Mouse (Mus musculus): ENCODE measurements around the gene Nck1. TPM values are rescaled to one million over a fixed set of nuclear protein-coding genes. Genes with fewer than 3 reads are reported as not detected.

Gene Nck1
- polyA plus RNA-seq, 1 experiment from 2014 or later: 71.3 TPM

DNA sequence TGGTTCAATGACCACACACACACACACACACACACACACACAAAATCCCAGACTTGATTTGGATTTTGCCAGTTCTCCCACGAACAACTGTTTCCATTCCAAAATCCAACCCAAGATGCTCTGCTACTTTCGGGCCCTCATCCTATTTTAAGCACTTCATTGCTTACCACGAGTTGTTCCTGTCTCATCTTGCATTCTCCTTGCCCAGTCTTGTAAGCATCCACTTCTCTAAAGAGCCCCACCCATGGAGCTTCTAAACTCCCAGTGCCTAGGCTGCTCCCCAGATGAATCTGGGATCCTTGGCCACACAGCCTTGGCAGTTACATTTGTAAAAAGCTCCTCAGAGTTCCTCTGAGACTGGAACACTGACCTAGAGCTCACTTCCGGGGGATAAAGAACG is 62.6 kb downstream of the Nck1 start:
- no peaks in the 10 kb centered on the region for H3K27me3 ChIP-seq (ENCODE audit: control insufficient read depth, insufficient read depth, low read length)
- no peaks in the 10 kb centered on the region for H3K36me3 ChIP-seq (ENCODE audit: control insufficient read depth, insufficient read depth, low read length)
- H3K9me3 ChIP-seq (replicated peaks; ENCODE audit: control insufficient read depth, low read length): no peaks in the 10 kb centered on the region
- ATAC-seq (ENCODE audit: insufficient read depth, low FRiP score): no peak
- no peak overlapping the region for H3K4me2 ChIP-seq (ENCODE audit: low read depth, low read length)
- H3K4me3 ChIP-seq (replicated peaks; ENCODE audit: low read length): no peak overlapping the region
- WGBS: 80% methylated on average over 5 of the region's 5 CpGs
- H3K27ac ChIP-seq (ENCODE audit: low read length): no peak overlapping the region
- H3K4me1 ChIP-seq (ENCODE audit: control insufficient read depth, insufficient read depth, low read length): peaks cover 8% of the 10 kb centered on the region
- no peak overlapping the region for H3K9ac ChIP-seq (ENCODE audit: low read length)

DNA sequence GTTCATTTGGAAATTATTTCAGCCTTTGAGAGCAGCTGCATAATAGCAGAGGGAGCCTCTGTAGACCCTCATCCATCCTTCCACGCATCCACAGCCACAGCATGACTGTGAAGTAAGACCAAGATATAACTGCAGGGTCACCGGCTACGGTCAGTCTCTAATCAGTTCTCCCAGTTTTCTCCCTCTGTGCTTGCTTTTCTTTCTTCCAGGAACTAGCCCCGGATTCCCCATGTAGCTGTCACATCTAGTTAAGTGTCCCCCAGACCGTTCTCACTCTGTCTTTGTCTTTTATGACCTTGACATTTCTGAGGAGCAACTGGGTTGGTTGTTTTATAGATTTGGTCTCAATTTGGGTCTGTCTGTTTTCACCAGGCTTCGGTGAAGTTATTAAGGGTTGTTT is 64.3 kb downstream of the Nck1 start:
- Histone ChIP-seq H3K9ac (ENCODE audit: low read length) (no peak overlapping the region), H3K4me2 (ENCODE audit: low read depth, low read length) (no peak overlapping the region), H3K36me3 (ENCODE audit: control insufficient read depth, insufficient read depth, low read length) (no peaks in the 10 kb centered on the region), H3K9me3 (replicated peaks; ENCODE audit: control insufficient read depth, low read length) (no peaks in the 10 kb centered on the region), H3K4me1 (ENCODE audit: control insufficient read depth, insufficient read depth, low read length) (peaks cover 4% of the 10 kb centered on the region), H3K27me3 (ENCODE audit: control insufficient read depth, insufficient read depth, low read length) (no peaks in the 10 kb centered on the region), H3K4me3 (replicated peaks; ENCODE audit: low read length) (no peak overlapping the region), H3K27ac (ENCODE audit: low read length) (no peak overlapping the region)
- 76% methylated on average over 6 of the region's 6 CpGs for WGBS
- ATAC-seq (ENCODE audit: insufficient read depth, low FRiP score): no peak

DNA sequence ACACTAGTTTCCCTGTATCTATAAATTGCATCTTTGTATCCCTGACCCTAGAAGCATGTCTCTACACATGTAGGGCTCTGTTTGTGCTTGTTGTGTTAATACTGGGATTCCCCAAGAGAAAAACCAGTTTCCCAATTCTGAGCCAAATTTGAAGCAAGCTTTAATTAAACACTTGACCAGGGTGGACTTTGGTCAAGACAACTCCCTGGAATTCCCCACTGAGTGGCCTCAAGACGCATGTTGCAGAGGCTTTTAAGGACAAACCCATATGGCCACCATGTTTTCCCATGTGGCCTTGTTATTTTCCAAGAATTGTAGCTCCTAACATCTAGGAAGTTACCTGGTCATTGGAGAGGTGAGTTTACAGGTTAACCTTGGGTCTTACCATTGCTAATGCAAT is 71.9 kb downstream of the Nck1 start:
- no peak overlapping the region for H3K27ac ChIP-seq (ENCODE audit: low read length)
- no peak for ATAC-seq (ENCODE audit: insufficient read depth, low FRiP score)
- no peaks in the 10 kb centered on the region for H3K36me3 ChIP-seq (ENCODE audit: control insufficient read depth, insufficient read depth, low read length)
- H3K9ac ChIP-seq (ENCODE audit: low read length): no peak overlapping the region
- H3K4me3 ChIP-seq (replicated peaks; ENCODE audit: low read length): no peak overlapping the region
- H3K4me2 ChIP-seq (ENCODE audit: low read depth, low read length): no peak overlapping the region
- H3K9me3 ChIP-seq (replicated peaks; ENCODE audit: control insufficient read depth, low read length): no peaks in the 10 kb centered on the region
- H3K27me3 ChIP-seq (ENCODE audit: control insufficient read depth, insufficient read depth, low read length): no peaks in the 10 kb centered on the region
- WGBS: 79% methylated on average over 1 of the region's 1 CpGs
- H3K4me1 ChIP-seq (ENCODE audit: control insufficient read depth, insufficient read depth, low read length): peaks cover 4% of the 10 kb centered on the region; the same call in 1 of the 2 replicates

DNA sequence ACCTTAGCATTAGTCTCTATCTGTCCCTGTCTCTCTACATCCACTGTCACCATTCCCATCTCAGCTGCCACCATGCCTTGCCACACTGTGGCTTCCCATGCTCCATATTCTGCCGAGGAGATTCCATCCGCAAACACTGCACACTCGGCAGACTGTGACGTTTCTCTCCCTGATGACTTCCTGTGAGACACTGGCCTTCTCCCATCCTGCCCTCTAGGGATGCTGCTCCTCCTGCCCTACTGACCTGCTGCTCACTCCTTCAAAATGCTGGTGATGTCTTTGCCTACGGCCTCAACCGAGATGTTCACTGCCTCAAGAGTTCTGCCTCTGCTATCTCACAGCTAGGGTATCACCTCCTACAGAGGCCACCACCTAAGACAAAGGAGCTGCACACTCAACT is 72.6 kb downstream of the Nck1 start:
- 81% methylated on average over 6 of the region's 6 CpGs for WGBS
- H3K9me3 ChIP-seq (replicated peaks; ENCODE audit: control insufficient read depth, low read length): no peaks in the 10 kb centered on the region
- ATAC-seq (ENCODE audit: insufficient read depth, low FRiP score): no peak
- H3K27me3 ChIP-seq (ENCODE audit: control insufficient read depth, insufficient read depth, low read length): no peaks in the 10 kb centered on the region
- no peak overlapping the region for H3K4me3 ChIP-seq (replicated peaks; ENCODE audit: low read length)
- no peak overlapping the region for H3K9ac ChIP-seq (ENCODE audit: low read length)
- no peak overlapping the region for H3K27ac ChIP-seq (ENCODE audit: low read length)
- H3K36me3 ChIP-seq (ENCODE audit: control insufficient read depth, insufficient read depth, low read length): no peaks in the 10 kb centered on the region
- H3K4me2 ChIP-seq (ENCODE audit: low read depth, low read length): no peak overlapping the region
- peaks cover 4% of the 10 kb centered on the region; the same call in 1 of the 2 replicates for H3K4me1 ChIP-seq (ENCODE audit: control insufficient read depth, insufficient read depth, low read length)

DNA sequence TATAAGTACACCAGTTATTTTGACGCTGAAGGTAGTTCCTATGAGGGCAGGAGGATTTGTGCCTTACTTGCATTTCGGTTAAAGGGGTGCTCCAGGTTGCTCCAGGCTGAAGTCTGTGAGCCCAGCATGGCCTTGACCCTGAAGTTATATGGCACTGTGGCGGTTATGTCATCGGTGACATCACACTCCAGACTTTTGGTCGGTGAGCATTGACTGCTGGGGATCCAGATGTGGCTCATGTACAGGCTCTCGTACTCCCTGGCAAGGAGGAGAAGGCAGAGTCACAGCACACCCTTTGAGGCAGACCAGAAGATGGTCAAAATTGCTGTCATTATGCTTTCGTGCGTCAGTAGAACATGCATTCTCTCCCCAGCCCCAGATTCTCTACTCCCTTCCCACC is 73.0 kb downstream of the Nck1 start:
- Histone ChIP-seq H3K4me3 (replicated peaks; ENCODE audit: low read length) (no peak overlapping the region), H3K4me2 (ENCODE audit: low read depth, low read length) (no peak overlapping the region), H3K4me1 (ENCODE audit: control insufficient read depth, insufficient read depth, low read length) (peaks cover 4% of the 10 kb centered on the region; the same call in 1 of the 2 replicates), H3K36me3 (ENCODE audit: control insufficient read depth, insufficient read depth, low read length) (no peaks in the 10 kb centered on the region), H3K27ac (ENCODE audit: low read length) (no peak overlapping the region), H3K9ac (ENCODE audit: low read length) (no peak overlapping the region), H3K9me3 (replicated peaks; ENCODE audit: control insufficient read depth, low read length) (no peaks in the 10 kb centered on the region), H3K27me3 (ENCODE audit: control insufficient read depth, insufficient read depth, low read length) (no peaks in the 10 kb centered on the region)
- WGBS: 89% methylated on average over 8 of the region's 8 CpGs
- no peak for ATAC-seq (ENCODE audit: insufficient read depth, low FRiP score)

DNA sequence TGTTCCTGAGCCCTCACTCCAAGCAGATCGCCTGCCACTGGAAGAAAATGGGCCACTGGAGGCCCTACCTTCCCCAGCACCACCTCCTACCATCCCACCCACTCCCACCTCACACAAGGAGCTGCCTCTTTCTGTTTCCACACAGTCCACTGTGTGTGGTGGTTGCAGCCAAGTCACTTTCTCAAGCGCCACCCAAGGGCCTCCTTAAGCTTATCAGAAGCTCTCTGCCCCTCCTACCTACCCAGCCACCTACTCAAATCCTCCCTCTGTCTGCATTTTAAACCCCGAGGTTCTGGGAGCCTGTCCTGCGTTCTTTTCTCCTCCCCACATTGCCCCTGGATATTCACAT is 74.4 kb downstream of the Nck1 start:
- no peak overlapping the region for H3K4me3 ChIP-seq (replicated peaks; ENCODE audit: low read length)
- 68% methylated on average over 4 of the region's 4 CpGs for WGBS

DNA sequence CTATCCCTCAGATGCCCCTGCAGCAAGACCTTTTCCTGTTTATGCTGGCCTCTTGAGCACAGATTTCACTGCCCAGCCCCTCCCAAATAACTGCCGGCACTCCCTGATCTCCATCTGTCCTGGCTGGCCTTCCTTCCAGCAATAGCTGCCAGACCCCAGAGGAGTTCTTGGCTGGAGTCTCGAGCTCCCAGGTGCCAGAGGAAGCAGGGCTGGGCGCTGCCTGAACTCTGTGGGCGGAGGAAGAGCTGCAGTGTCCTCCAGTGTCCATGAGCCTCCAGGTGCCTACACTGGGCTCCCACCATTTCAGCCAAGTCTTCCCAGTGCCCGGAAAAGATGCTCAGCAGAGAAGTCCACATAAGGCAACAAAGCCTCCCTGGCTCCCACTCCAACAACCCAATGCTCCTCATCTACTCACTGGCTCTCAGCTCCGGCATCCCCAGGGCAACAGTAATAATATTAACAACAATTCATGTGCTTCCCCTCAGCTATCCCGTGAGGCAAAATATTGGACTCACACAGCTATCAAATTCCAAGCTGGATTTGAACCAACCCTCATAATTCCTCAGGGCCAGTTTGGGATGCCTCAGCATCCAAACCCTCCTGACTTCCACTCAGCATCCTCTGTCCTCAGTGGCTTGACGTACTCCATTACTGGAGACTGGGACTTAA is 74.9 kb downstream of the Nck1 start:
- Histone ChIP-seq H3K36me3 (ENCODE audit: control insufficient read depth, insufficient read depth, low read length) (no peaks in the 10 kb centered on the region), H3K27ac (ENCODE audit: low read length) (peak overlapping the region; percentile 6; the same call in 1 of the 2 replicates), H3K9ac (ENCODE audit: low read length) (no peak overlapping the region), H3K4me3 (replicated peaks; ENCODE audit: low read length) (no peak overlapping the region), H3K9me3 (replicated peaks; ENCODE audit: control insufficient read depth, low read length) (no peaks in the 10 kb centered on the region), H3K4me1 (ENCODE audit: control insufficient read depth, insufficient read depth, low read length) (peaks cover 7% of the 10 kb centered on the region; the same call in 1 of the 2 replicates), H3K27me3 (ENCODE audit: control insufficient read depth, insufficient read depth, low read length) (no peaks in the 10 kb centered on the region), H3K4me2 (ENCODE audit: low read depth, low read length) (no peak overlapping the region)
- 52% methylated on average over 8 of the region's 8 CpGs for WGBS
- ATAC-seq (ENCODE audit: insufficient read depth, low FRiP score): peak; percentile 62; the same call in 1 of the 2 replicates

More for the DNA sequence above, 74.4 kb downstream of the Nck1 start:
- H3K4me1 ChIP-seq (ENCODE audit: control insufficient read depth, insufficient read depth, low read length): peaks cover 7% of the 10 kb centered on the region; the same call in 1 of the 2 replicates
- no peak overlapping the region for H3K4me2 ChIP-seq (ENCODE audit: low read depth, low read length)
- no peaks in the 10 kb centered on the region for H3K27me3 ChIP-seq (ENCODE audit: control insufficient read depth, insufficient read depth, low read length)
- ATAC-seq (ENCODE audit: insufficient read depth, low FRiP score): no peak
- no peaks in the 10 kb centered on the region for H3K36me3 ChIP-seq (ENCODE audit: control insufficient read depth, insufficient read depth, low read length)
- H3K27ac ChIP-seq (ENCODE audit: low read length): 0 out of 2 replicates have a peak overlapping the region, but pooled peaks have one; percentile 6
- H3K9ac ChIP-seq (ENCODE audit: low read length): no peak overlapping the region
- H3K9me3 ChIP-seq (replicated peaks; ENCODE audit: control insufficient read depth, low read length): no peaks in the 10 kb centered on the region

DNA sequence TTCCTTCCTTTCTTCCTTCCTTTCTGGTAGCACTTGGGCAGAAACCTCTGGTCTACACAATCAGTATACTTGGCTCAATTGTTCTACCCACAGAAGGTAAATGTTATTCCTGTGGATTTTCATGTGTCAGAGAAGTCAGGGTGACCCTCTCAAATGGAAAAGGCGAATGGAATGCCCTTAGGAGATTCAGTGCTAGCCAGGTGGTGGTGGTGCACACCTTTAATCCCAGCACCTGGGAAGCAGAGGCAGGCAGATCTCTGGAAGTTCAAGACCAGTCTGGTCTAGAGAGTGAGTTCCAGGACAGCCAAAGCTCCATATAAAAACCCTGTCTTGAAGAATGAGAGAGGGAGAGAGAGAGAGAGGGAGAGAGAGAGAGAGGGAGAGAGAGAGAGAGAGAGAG is 75.7 kb downstream of the Nck1 start:
- H3K4me1 ChIP-seq (ENCODE audit: control insufficient read depth, insufficient read depth, low read length): peaks cover 7% of the 10 kb centered on the region; the same call in 1 of the 2 replicates
- 66% methylated on average over 1 of the region's 1 CpGs for WGBS
- no peak overlapping the region for H3K4me2 ChIP-seq (ENCODE audit: low read depth, low read length)
- no peak overlapping the region for H3K9ac ChIP-seq (ENCODE audit: low read length)
- no peak overlapping the region for H3K4me3 ChIP-seq (replicated peaks; ENCODE audit: low read length)
- ATAC-seq (ENCODE audit: insufficient read depth, low FRiP score): no peak
- H3K9me3 ChIP-seq (replicated peaks; ENCODE audit: control insufficient read depth, low read length): no peaks in the 10 kb centered on the region
- no peaks in the 10 kb centered on the region for H3K27me3 ChIP-seq (ENCODE audit: control insufficient read depth, insufficient read depth, low read length)
- H3K36me3 ChIP-seq (ENCODE audit: control insufficient read depth, insufficient read depth, low read length): no peaks in the 10 kb centered on the region
- no peak overlapping the region for H3K27ac ChIP-seq (ENCODE audit: low read length)

DNA sequence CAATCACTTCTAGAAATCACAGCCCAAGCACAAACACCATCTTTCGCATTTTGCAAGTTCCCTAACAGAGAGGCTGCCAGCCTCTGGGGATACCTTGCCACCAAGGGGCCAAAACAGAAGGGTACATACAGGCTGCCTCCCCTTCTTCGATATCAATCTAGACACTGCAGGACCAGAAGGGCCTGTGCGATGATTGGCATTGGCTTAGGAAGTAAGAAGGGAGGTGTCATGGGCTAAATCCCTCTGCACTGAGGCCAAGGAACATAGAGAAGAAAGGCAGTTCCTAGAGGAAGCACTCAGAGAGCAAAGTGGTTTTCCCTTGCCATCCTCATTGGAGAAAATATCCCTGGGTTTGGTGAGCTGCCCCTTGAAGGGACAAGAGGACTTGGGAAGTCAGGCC is 76.3 kb downstream of the Nck1 start:
- Histone ChIP-seq H3K27me3 (ENCODE audit: control insufficient read depth, insufficient read depth, low read length) (no peaks in the 10 kb centered on the region), H3K4me3 (replicated peaks; ENCODE audit: low read length) (no peak overlapping the region), H3K27ac (ENCODE audit: low read length) (no peak overlapping the region), H3K9ac (ENCODE audit: low read length) (no peak overlapping the region), H3K36me3 (ENCODE audit: control insufficient read depth, insufficient read depth, low read length) (no peaks in the 10 kb centered on the region), H3K9me3 (replicated peaks; ENCODE audit: control insufficient read depth, low read length) (no peaks in the 10 kb centered on the region), H3K4me2 (ENCODE audit: low read depth, low read length) (no peak overlapping the region), H3K4me1 (ENCODE audit: control insufficient read depth, insufficient read depth, low read length) (peaks cover 7% of the 10 kb centered on the region; the same call in 1 of the 2 replicates)
- no peak for ATAC-seq (ENCODE audit: insufficient read depth, low FRiP score)
- 89% methylated on average over 3 of the region's 3 CpGs for WGBS
